Mouse (Mus musculus) liver, embryonic 13.5 days (tissue): Measurements from ENCODE around the gene Ddx58. TPM values are rescaled to one million over a fixed set of nuclear protein-coding genes. Genes with fewer than 3 reads are reported as not detected.
A peak's percentile ranks its signal among the peaks of the same experiment; 100 is the strongest.

ENCODE experiments used
- ATAC-seq: fragments of 200-750 bp; cut with Nextera tagmentation; 2 replicates; pipeline ENCODE4 v1.8.0; 2017; ENCODE audit warnings: low read depth, mild to moderate bottlenecking, moderate number of reproducible peaks, moderate library complexity
- DNase-seq: peaks from one replicate; pipeline ENCODE4 v3.0.0; 2022
- H3K27ac ChIP-seq: fragments of 300-500 bp; sonication (generic); 2 replicates; pipeline ENCODE4 v1.5.1; 2015; ENCODE audit warnings: moderate library complexity, mild to moderate bottlenecking, inconsistent platforms
- H3K27me3 ChIP-seq: fragments of 300-500 bp; sonication (generic); 2 replicates; pipeline ENCODE4 v1.6.1; 2015; ENCODE audit warnings: mild to moderate bottlenecking, inconsistent platforms
- H3K36me3 ChIP-seq: fragments of 300-500 bp; sonication (generic); 2 replicates; pipeline ENCODE4 v1.6.1; 2015; ENCODE audit warnings: mild to moderate bottlenecking, inconsistent platforms
- H3K4me1 ChIP-seq: fragments of 300-500 bp; sonication (generic); replicated peaks from 2 replicates; pipeline ENCODE4 v1.6.1; 2015; ENCODE audit warnings: inconsistent platforms
- H3K4me2 ChIP-seq: fragments of 300-500 bp; sonication (generic); 2 replicates; pipeline ENCODE4 v1.6.1; 2015; ENCODE audit warnings: inconsistent platforms, mild to moderate bottlenecking, moderate library complexity
- H3K4me3 ChIP-seq: fragments of 300-500 bp; sonication (generic); replicated peaks from 2 replicates; pipeline ENCODE4 v1.5.1; 2015; ENCODE audit warnings: mild to moderate bottlenecking, inconsistent platforms
- H3K9ac ChIP-seq: fragments of 300-500 bp; sonication (generic); 2 replicates; pipeline ENCODE4 v1.6.1; 2015; ENCODE audit warnings: mild to moderate bottlenecking, inconsistent platforms
- H3K9me3 ChIP-seq: fragments of 300-500 bp; sonication (generic); replicated peaks from 2 replicates; pipeline ENCODE4 v1.6.1; 2016; ENCODE audit warnings: inconsistent platforms
- WGBS: fragments of 180-500 bp; shearing (Covaris S2); methylation state at CpG from one replicate; pipeline ENCODE4 v1.1.7; 2015; ENCODE audit not compliant: insufficient replicate concordance; 5-methylcytosine and 5-hydroxymethylcytosine counted together
- polyA plus RNA-seq: library from polyadenylated mRNA; unstranded; fragments of >200 nt; fragmentation: Nextera tagmentation; extraction: Ambion mirVana; gene quantifications from 2 replicates; pipeline ENCODE4 v1.2.1, GENCODE M21; 2015

Gene Ddx58
- polyA plus RNA-seq, 1 experiment from 2014 or later: 2.8 TPM

DNA sequence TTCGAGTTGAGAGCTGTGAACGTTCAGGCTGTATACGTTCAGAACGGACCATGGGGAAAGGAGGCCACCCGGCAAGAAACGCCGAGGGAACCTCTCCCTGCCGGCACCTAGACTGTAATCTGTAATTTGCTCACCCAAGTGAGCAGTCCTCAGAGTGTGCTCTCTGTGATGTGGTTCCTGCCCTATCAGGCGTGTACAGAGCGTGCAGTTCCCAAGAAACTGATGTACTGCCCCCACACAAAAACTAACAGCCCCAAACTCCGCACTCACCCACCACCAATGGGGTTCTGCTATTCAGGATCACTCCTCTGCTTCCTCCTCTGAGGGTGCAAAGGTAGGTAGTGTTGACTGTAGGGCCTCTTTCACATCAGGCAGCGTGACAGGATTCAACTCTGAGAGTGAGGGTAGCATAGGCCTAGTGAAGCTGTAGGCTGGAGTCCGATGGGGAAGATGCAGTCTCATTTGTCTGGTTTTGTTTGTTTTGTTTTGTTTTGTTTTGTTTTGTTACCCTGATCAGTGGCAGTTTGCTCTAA, 84.1 kb downstream of the Ddx58 start:
- ATAC-seq (peak; percentile 64), DNase-seq (no peak)
- 78% methylated on average over 13 of the region's 13 CpGs for WGBS
- peak overlapping the region; percentile 52 for H3K27ac ChIP-seq
- H3K27me3 ChIP-seq: no peaks in the 10 kb centered on the region
- H3K9me3 ChIP-seq: no peaks in the 10 kb centered on the region
- no peak overlapping the region for H3K9ac ChIP-seq
- peaks cover 3% of the 10 kb centered on the region; the same call in 1 of the 2 replicates for H3K36me3 ChIP-seq
- H3K4me2 ChIP-seq: no peak overlapping the region
- H3K4me1 ChIP-seq: peaks cover 38% of the 10 kb centered on the region
- H3K4me3 ChIP-seq: no peak overlapping the region

- 83% methylated on average over 4 of the region's 4 CpGs for WGBS
- Histone ChIP-seq H3K4me2 (no peak overlapping the region), H3K9me3 (no peaks in the 10 kb centered on the region), H3K27ac (no peak overlapping the region), H3K36me3 (no peaks in the 10 kb centered on the region), H3K9ac (no peak overlapping the region), H3K27me3 (no peaks in the 10 kb centered on the region), H3K4me3 (no peak overlapping the region), H3K4me1 (peaks cover 38% of the 10 kb centered on the region)
- DNase-seq (no peak), ATAC-seq (no peak)
Observed at GRCm38 (mm10) chr4:40154751-40155150, 84.9 kb downstream of the Ddx58 start.

Other genes with a start within 250 kb of the Ddx58 start
- gene Aco1, start 96.7 kb downstream of the Ddx58 start, polyA plus RNA-seq: 20.9 and 24.9 TPM in 2 replicates
- gene Smim27, start 29.8 kb upstream of the Ddx58 start, polyA plus RNA-seq: 20.3 and 26.5 TPM in 2 replicates
- 18.3 and 21.4 TPM in 2 replicates for gene Topors, start 30.0 kb upstream of the Ddx58 start, polyA plus RNA-seq
- gene Ndufb6, start 39.6 kb upstream of the Ddx58 start, polyA plus RNA-seq: 197 and 202 TPM in 2 replicates
- 0.08 and 0.30 TPM in 2 replicates for gene Tmem215, start 232.4 kb upstream of the Ddx58 start, polyA plus RNA-seq